Mouse (Mus musculus) heart, embryonic 14.5 days (tissue): ENCODE measurements around the gene Atf3. TPM values are rescaled to one million over a fixed set of nuclear protein-coding genes. Genes with fewer than 3 reads are reported as not detected.
A peak's percentile ranks its signal among the peaks of the same experiment; 100 is the strongest.

Experiments
- ATAC-seq: fragments of 200-750 bp; cut with Nextera tagmentation; 2 replicates; pipeline ENCODE4 v1.8.0; 2017; ENCODE audit warnings: low read depth, moderate TSS enrichment; ENCODE audit not compliant: insufficient number of reproducible peaks, insufficient read depth, low FRiP score
- H3K27ac ChIP-seq, 2 experiments: fragments of 200-500 bp in 1 of 2; fragments of 300-500 bp in 1 of 2; sonication (generic) in 1 of 2; replicated peaks in 1 of 2; 2 replicates each; pipeline ENCODE4 v1.5.1; 2012 to 2014; ENCODE audit warnings: low read depth in 2 of 2, low read length in 2 of 2, control low read depth in 1 of 2, mild to moderate bottlenecking in 1 of 2, mixed read lengths in 1 of 2; ENCODE audit not compliant: control insufficient read depth in 1 of 2, insufficient read depth in 1 of 2
- H3K27me3 ChIP-seq: fragments of 300-500 bp; sonication (generic); 2 replicates; pipeline ENCODE4 v1.6.1; 2014; ENCODE audit warnings: mild to moderate bottlenecking, low read length, control low read depth; ENCODE audit not compliant: control insufficient read depth, insufficient read depth
- H3K36me3 ChIP-seq: fragments of 300-500 bp; sonication (generic); 2 replicates; pipeline ENCODE4 v1.6.1; 2014; ENCODE audit warnings: mild to moderate bottlenecking, control low read depth, low read length, mixed read lengths; ENCODE audit not compliant: control insufficient read depth, insufficient read depth
- H3K4me1 ChIP-seq, 2 experiments: fragments of 200-500 bp in 1 of 2; fragments of 300-500 bp in 1 of 2; sonication (generic) in 1 of 2; 2 replicates each; pipeline ENCODE4 v1.6.1; 2012 to 2014; ENCODE audit warnings: low read length in 2 of 2, control low read depth in 1 of 2, mixed read lengths in 1 of 2; ENCODE audit not compliant: control insufficient read depth in 2 of 2, insufficient read depth in 2 of 2
- H3K4me2 ChIP-seq: fragments of 300-500 bp; sonication (generic); 2 replicates; pipeline ENCODE4 v1.6.1; 2014; ENCODE audit warnings: mild to moderate bottlenecking, low read length
- H3K4me3 ChIP-seq, 2 experiments: fragments of 200-500 bp in 1 of 2; fragments of 300-500 bp in 1 of 2; sonication (generic) in 1 of 2; 2 replicates each; pipeline ENCODE4 v1.5.1; 2012 to 2014; ENCODE audit warnings: low read length in 2 of 2, mild to moderate bottlenecking in 2 of 2, control low read depth in 1 of 2, low read depth in 1 of 2, moderate library complexity in 1 of 2; ENCODE audit not compliant: control insufficient read depth in 1 of 2, insufficient read depth in 1 of 2
- H3K9ac ChIP-seq: fragments of 300-500 bp; sonication (generic); 2 replicates; pipeline ENCODE4 v1.6.1; 2014; ENCODE audit warnings: mild to moderate bottlenecking, low read length
- H3K9me3 ChIP-seq: fragments of 300-500 bp; sonication (generic); 2 replicates; pipeline ENCODE4 v1.6.1; 2016; ENCODE audit warnings: low read length, control low read depth; ENCODE audit not compliant: control insufficient read depth
- WGBS: fragments of 180-500 bp; shearing (Covaris S2); extraction: QIAGEN DNeasy Blood & Tissue Kit; methylation state at CpG from one replicate; pipeline ENCODE4 v1.1.7; 2014; 5-methylcytosine and 5-hydroxymethylcytosine counted together
- polyA plus RNA-seq: library from polyadenylated mRNA; unstranded; fragments of >200 nt; fragmentation: Nextera tagmentation; extraction: Ambion mirVana; gene quantifications from 2 replicates; pipeline ENCODE4 v1.2.1, GENCODE M21; 2014

The Atf3 gene
- polyA plus RNA-seq, 1 experiment from 2014 or later, result 15.6 TPM

GRCm38 (mm10) chr1:191192213-191192612, 25.6 kb downstream of the Atf3 start:
- ATAC-seq, result no peak
- Histone ChIP-seq H3K4me1 (no peaks in the 10 kb centered on the region), H3K27ac (no peak overlapping the region), H3K4me2 (no peak overlapping the region), H3K36me3 (no peaks in the 10 kb centered on the region), H3K9ac (no peak overlapping the region), H3K4me3 (no peak overlapping the region), H3K9me3 (no peaks in the 10 kb centered on the region), H3K27me3 (no peaks in the 10 kb centered on the region; the same call in 1 of the 2 replicates)
- whole genome bisulfite sequencing, result 64% methylated on average over 6 of the region's 6 CpGs

- Histone ChIP-seq H3K27ac (no peak overlapping the region), H3K4me2 (no peak overlapping the region), H3K4me1 (peaks cover 15 to 18% of the 10 kb centered on the region in 2 experiments), H3K9me3 (no peaks in the 10 kb centered on the region), H3K9ac (no peak overlapping the region), H3K4me3 (no peak overlapping the region), H3K27me3 (peaks cover 4% of the 10 kb centered on the region), H3K36me3 (no peaks in the 10 kb centered on the region)
- 42% methylated on average over 6 of the region's 6 CpGs for WGBS
- ATAC-seq, result no peak
These were observed 28.0 kb downstream of the Atf3 start for GRCm38 (mm10) chr1:191189671-191190372.

GRCm38 (mm10) chr1:191186386-191186770, 31.5 kb downstream of the Atf3 start:
- ATAC-seq, result no peak
- WGBS, result 9% methylated on average over 7 of the region's 7 CpGs
- Histone ChIP-seq H3K4me3 (peak overlapping the region in 1 of 2 experiments; percentile 73; a peak in 1 of 4 replicates), H3K9ac (no peak overlapping the region), H3K36me3 (no peaks in the 10 kb centered on the region), H3K27ac (no peak overlapping the region; a peak in 1 of 4 replicates), H3K4me2 (peak overlapping the region; percentile 94), H3K27me3 (peaks cover 9% of the 10 kb centered on the region), H3K9me3 (no peaks in the 10 kb centered on the region), H3K4me1 (peaks cover 27 to 34% of the 10 kb centered on the region in 2 experiments)

- no peaks in the 10 kb centered on the region for H3K9me3 ChIP-seq
- peak overlapping the region; percentile 94 for H3K4me2 ChIP-seq
- ATAC-seq, result no peak
- peak overlapping the region; percentile 73 to 74 for H3K4me3 ChIP-seq
- H3K4me1 ChIP-seq, result peaks cover 31 to 39% of the 10 kb centered on the region in 2 experiments
- WGBS, result 1% methylated on average over 16 of the region's 16 CpGs
- peak overlapping the region; percentile 84 for H3K9ac ChIP-seq
- H3K27ac ChIP-seq, result peak overlapping the region in 1 of 2 experiments; percentile 17; a peak in 1 of 4 replicates
- H3K27me3 ChIP-seq, result peaks cover 9% of the 10 kb centered on the region
- no peaks in the 10 kb centered on the region for H3K36me3 ChIP-seq
These were observed 32.0 kb downstream of the Atf3 start for GRCm38 (mm10) chr1:191185761-191186385.

GRCm38 (mm10) chr1:191184841-191185251, 33.0 kb downstream of the Atf3 start:
- peaks cover 9% of the 10 kb centered on the region; the same call in 1 of the 2 replicates for H3K27me3 ChIP-seq
- peak overlapping the region; percentile 84 for H3K9ac ChIP-seq
- peak overlapping the region; percentile 94 for H3K4me2 ChIP-seq
- H3K27ac ChIP-seq, result no peak overlapping the region
- no peaks in the 10 kb centered on the region for H3K9me3 ChIP-seq
- peaks cover 37 to 49% of the 10 kb centered on the region in 2 experiments for H3K4me1 ChIP-seq
- 2% methylated on average over 22 of the region's 22 CpGs for WGBS
- peak overlapping the region; percentile 73 to 74 for H3K4me3 ChIP-seq
- no peaks in the 10 kb centered on the region for H3K36me3 ChIP-seq
- no peak for ATAC-seq

GRCm38 (mm10) chr1:191184066-191184815, 33.6 kb downstream of the Atf3 start:
- H3K4me3 ChIP-seq, result peak overlapping the region; percentile 73 to 74
- H3K27ac ChIP-seq, result peak overlapping the region; percentile 75 to 92
- peak overlapping the region; percentile 84 for H3K9ac ChIP-seq
- no peaks in the 10 kb centered on the region for H3K9me3 ChIP-seq
- 3% methylated on average over 42 of the region's 42 CpGs for WGBS
- peaks cover 9% of the 10 kb centered on the region; the same call in 1 of the 2 replicates for H3K27me3 ChIP-seq
- H3K4me2 ChIP-seq, result peak overlapping the region; percentile 94
- no peaks in the 10 kb centered on the region for H3K36me3 ChIP-seq
- H3K4me1 ChIP-seq, result peaks cover 37 to 55% of the 10 kb centered on the region in 2 experiments
- ATAC-seq, result no peak
